8 mouse cellular contexts compared by ENCODE assay signal in the genomic region with DNA sequence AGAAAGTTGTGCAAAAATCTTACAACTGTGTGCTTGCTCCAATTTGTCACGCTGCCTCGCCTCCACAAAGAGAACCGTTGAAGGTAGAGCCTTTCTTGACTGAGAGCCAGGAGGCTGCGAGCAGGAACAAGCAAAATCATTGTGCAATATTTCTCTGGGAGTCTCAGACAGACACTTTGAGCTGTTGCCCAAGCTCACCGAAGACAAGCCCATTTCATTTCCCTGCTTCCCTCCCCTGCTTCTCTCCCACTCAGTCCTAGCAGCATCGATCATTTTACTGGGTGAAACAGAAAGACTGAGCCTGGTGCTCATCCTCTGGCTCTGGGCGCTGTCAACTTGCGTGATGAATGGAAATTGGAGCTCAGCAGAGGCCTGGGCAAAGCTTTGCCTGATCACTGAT. TPM values are rescaled to one million over a fixed set of nuclear protein-coding genes. Genes with fewer than 3 reads are reported as not detected.
DNase-seq lines count a peak whose midpoint lies in the region; ATAC-seq lines count a peak whose summit lies in the region.

No protein-coding gene starts in this region.

- H3K4me1 ChIP-seq in midbrain, embryonic 15.5 days = peaks cover 19% of the 10 kb centered on the region

- DNase-seq in kidney, postnatal 14 days = peak; percentile 14
- DNase-seq in kidney, adult 18-20 months = no peak
- peak; percentile 61 to 62 for DNase-seq in adrenal gland, postnatal 36 days
- peak; percentile 29 to 30 for DNase-seq in frontal cortex, postnatal 10 days (ENCODE audit: low spot score in 2 of 2)
- DNase-seq in left cerebral cortex, adult 11 months (ENCODE audit: low spot score) = peak; percentile 61
- no peak for DNase-seq in spleen, adult 12 weeks (ENCODE audit: low spot score)
- DNase-seq in spleen, adult 18-20 months = no peak

- H3K9me3 ChIP-seq in midbrain, embryonic 15.5 days = no peaks in the 10 kb centered on the region

- no peaks in the 10 kb centered on the region for H3K36me3 ChIP-seq in midbrain, embryonic 15.5 days (replicated peaks)

- no peaks in the 10 kb centered on the region for H3K27me3 ChIP-seq in midbrain, embryonic 15.5 days (replicated peaks)

- no peak overlapping the region for H3K4me3 ChIP-seq in midbrain, embryonic 15.5 days

- no peak overlapping the region for H3K9ac ChIP-seq in midbrain, embryonic 15.5 days

- peak overlapping the region; percentile 54 for H3K27ac ChIP-seq in midbrain, embryonic 15.5 days

- H3K4me2 ChIP-seq in midbrain, embryonic 15.5 days = no peak overlapping the region

- ATAC-seq in midbrain, embryonic 15.5 days (replicated peaks) = no peak

- 28% methylated on average over 8 of the region's 8 CpGs for WGBS in midbrain, embryonic 15.5 days

RNA-seq across cellular contexts. Expression of a gene that starts 14.8 kb away (rescaled TPM):
- 10 to 100 TPM; 38.5 to 41.8 TPM for total RNA-seq in adrenal gland, postnatal 36 days (2021)
- 18.8 and 19.5 TPM in 2 replicates for polyA plus RNA-seq in midbrain, embryonic 15.5 days (2015; fragmentation: Nextera tagmentation; extraction: Ambion mirVana)

Comparison
In these comparisons a context has a peak if more than half of its experiments do, and no peak if none do; other contexts are left out.
1. DNase-seq: peak in kidney, postnatal 14 days (single experiment), adrenal gland, postnatal 36 days (2 of 2), frontal cortex, postnatal 10 days (2 of 2) and left cerebral cortex, adult 11 months (single experiment); none in kidney, adult 18-20 months (single experiment), spleen, adult 12 weeks (single experiment) and spleen, adult 18-20 months (0 of 2).